Mouse (Mus musculus): ENCODE measurements around the gene Tnr. TPM values are rescaled to one million over a fixed set of nuclear protein-coding genes. Genes with fewer than 3 reads are reported as not detected.

The Tnr gene
- total RNA-seq, 1 experiment from 2014 or later = not detected

GRCm38 (mm10) chr1:159561616-159562015 is 38.0 kb downstream of the Tnr start:
- ATAC-seq (replicated peaks; ENCODE audit: low read depth, poor library complexity, severe bottlenecking) = no peak

DNA sequence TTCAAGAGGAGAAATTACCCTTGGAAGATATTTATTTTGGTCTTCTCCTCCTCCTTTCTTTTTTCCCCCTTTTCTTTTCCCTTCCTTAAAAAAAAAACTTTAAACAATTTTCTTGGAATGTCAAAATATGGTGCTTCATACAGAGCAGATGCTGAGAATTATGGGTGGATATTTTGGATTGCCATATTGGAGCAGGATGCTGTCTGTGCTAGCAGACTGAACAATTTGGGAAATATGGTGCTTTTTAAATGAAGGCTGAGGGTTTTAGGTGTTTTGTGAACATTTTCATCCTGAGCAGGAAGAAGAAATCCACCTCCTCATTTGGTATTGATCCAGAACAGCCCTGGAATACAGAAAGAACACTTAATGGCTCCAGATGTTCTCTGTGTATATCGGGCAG is 41.6 kb downstream of the Tnr start:
- no peak for ATAC-seq (replicated peaks; ENCODE audit: low read depth, poor library complexity, severe bottlenecking)

DNA sequence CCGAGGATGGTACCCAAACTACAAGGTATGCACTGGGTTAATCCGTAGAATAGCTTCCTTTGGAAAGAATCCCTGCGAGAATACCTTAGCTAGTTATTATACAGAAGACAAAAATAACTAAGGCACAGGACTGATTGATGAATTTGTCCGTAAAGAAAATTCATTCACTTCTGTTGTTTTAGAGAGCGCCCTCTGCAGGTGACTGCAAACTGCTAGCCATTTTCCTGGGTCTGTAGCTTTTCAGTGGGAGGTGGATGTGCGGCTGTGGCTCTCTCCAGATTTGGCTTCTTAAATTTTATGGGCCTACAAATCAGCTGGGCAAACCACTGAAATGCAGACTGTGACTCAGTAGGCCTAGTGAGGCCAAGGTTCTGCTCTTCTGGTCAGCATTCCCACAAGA is 42.5 kb downstream of the Tnr start:
- no peak for ATAC-seq (replicated peaks; ENCODE audit: low read depth, poor library complexity, severe bottlenecking)

GRCm38 (mm10) chr1:159567171-159567570 is 43.6 kb downstream of the Tnr start:
- ATAC-seq (replicated peaks; ENCODE audit: low read depth, poor library complexity, severe bottlenecking) = no peak

- no peak for ATAC-seq (replicated peaks; ENCODE audit: low read depth, poor library complexity, severe bottlenecking)
Observed at GRCm38 (mm10) chr1:159570270-159570669, 46.7 kb downstream of the Tnr start.

DNA sequence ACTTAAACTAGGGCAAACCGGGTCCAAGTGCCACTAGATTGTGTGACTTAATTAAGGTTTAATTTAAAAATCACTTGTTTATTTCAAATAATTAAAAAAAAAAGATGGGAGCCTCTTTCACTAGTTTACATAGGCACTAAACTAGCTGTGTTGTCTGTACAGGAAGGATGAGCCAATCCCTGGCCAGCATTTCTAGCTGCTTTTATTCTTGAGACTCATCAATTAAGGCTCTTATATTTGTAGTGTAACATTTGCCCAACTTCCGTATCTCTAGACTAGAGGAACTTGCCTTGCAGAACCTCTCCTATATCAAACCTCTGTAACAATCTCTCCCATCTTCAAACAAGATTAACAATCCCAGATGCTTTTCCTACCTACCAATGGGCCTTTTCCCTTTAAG is 47.3 kb downstream of the Tnr start:
- no peak for ATAC-seq (replicated peaks; ENCODE audit: low read depth, poor library complexity, severe bottlenecking)

- ATAC-seq (replicated peaks; ENCODE audit: low read depth, poor library complexity, severe bottlenecking) = no peak
Observed at GRCm38 (mm10) chr1:159571951-159572350, 48.4 kb downstream of the Tnr start.

GRCm38 (mm10) chr1:159573116-159573515 is 49.5 kb downstream of the Tnr start:
- no peak for ATAC-seq (replicated peaks; ENCODE audit: low read depth, poor library complexity, severe bottlenecking)

GRCm38 (mm10) chr1:159574661-159575060 is 51.1 kb downstream of the Tnr start:
- ATAC-seq (replicated peaks; ENCODE audit: low read depth, poor library complexity, severe bottlenecking) = no peak

- no peak for ATAC-seq (replicated peaks; ENCODE audit: low read depth, poor library complexity, severe bottlenecking)
Observed at GRCm38 (mm10) chr1:159576246-159576645, 52.7 kb downstream of the Tnr start.

- no peak for ATAC-seq (replicated peaks; ENCODE audit: low read depth, poor library complexity, severe bottlenecking)
Observed at GRCm38 (mm10) chr1:159578391-159578790, 54.8 kb downstream of the Tnr start.

- no peak for ATAC-seq (replicated peaks; ENCODE audit: low read depth, poor library complexity, severe bottlenecking)
Observed at GRCm38 (mm10) chr1:159580335-159580921, 56.9 kb downstream of the Tnr start.

- ATAC-seq (replicated peaks; ENCODE audit: low read depth, poor library complexity, severe bottlenecking) = no peak
Observed at GRCm38 (mm10) chr1:159583877-159584276, 60.3 kb downstream of the Tnr start.

DNA sequence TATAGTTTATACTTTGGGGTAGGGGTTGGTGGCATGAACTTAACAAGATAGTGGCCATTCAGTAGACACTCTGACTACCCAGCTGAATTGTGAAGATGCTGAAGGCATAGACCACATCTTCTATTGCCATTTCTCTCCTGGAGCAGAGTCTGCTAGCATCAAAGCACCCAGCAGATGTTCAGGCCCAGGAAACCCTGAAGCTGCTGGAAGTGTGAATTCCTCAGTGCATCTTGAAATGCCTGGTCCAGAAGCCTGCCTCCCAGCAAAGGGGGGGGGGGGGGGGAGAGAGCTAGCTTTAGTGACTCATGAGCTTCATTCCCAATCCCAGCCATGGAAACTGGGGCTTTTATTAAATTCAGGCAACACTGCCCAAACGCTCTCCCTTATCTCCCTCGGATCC is 65.2 kb downstream of the Tnr start:
- no peak for ATAC-seq (replicated peaks; ENCODE audit: low read depth, poor library complexity, severe bottlenecking)

DNA sequence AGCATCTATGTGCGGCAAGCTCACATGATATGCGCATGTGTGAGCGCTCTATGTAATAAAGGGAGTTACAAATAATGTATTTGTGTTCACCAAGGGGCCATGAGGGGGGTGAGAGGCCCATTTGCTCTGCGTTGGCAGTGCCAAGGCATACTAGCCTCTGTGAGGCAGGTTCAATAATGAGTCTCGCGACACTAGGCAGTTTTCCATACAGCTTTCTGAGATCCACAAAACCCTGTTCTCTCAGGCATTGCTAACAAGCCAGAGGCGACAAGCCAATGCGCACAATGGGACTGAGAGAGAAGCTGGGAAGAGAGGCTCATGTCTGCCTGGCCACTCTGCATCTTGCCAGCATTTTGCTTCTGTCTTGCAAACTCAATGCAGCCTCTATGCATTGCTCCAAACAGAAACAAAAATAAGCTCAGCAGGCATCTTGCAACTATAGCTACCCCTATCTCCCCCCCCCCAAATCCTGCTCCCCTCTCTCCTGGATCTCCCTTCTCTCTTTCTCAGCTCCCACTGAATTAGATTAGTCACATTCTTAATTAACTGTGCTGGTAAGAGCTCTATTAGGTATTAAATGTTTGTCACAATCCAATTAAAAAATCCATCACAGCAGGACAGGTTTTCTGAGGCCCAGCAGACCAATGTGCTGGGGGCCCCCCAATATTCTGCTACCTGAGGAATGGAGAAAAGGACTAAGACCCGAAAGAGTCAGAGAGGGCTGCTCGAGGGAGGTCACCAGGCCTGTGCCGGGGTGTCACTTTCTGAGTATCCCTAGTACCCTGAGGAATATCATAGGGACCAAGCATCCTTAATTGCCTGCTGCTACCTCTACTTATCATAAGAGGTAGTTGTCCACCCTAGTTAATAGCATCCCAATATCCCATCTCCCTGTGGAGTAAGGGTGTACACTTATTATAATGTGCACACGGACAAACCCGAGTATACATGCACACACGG is 70.8 kb downstream of the Tnr start:
- ATAC-seq (replicated peaks; ENCODE audit: low read depth, poor library complexity, severe bottlenecking) = no peak

DNA sequence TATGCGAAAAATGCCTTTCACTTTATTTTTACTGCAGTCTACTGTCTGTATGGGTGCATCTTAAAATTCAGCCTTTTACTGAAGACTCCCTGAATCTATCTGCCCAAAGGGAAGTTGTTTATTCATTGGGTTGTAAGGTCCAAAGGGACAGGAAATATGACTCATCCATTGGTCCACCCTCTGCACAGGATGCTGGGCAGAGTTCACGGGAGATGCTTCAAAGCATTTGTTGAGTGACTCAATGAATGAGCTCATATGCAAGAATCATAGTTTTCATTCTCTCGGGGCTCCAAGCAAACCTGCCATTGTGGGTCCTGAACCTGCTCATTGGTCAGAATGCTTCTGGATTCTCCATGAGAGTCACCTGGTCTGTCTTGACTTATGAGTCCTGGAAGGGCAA is 72.2 kb downstream of the Tnr start:
- no peak for ATAC-seq (replicated peaks; ENCODE audit: low read depth, poor library complexity, severe bottlenecking)

GRCm38 (mm10) chr1:159596640-159597039 is 73.1 kb downstream of the Tnr start:
- ATAC-seq (replicated peaks; ENCODE audit: low read depth, poor library complexity, severe bottlenecking) = 0 out of 2 replicates have a peak, but pooled peaks have one; percentile 11

GRCm38 (mm10) chr1:159613561-159613960 is 90.0 kb downstream of the Tnr start:
- no peak for ATAC-seq (replicated peaks; ENCODE audit: low read depth, poor library complexity, severe bottlenecking)

DNA sequence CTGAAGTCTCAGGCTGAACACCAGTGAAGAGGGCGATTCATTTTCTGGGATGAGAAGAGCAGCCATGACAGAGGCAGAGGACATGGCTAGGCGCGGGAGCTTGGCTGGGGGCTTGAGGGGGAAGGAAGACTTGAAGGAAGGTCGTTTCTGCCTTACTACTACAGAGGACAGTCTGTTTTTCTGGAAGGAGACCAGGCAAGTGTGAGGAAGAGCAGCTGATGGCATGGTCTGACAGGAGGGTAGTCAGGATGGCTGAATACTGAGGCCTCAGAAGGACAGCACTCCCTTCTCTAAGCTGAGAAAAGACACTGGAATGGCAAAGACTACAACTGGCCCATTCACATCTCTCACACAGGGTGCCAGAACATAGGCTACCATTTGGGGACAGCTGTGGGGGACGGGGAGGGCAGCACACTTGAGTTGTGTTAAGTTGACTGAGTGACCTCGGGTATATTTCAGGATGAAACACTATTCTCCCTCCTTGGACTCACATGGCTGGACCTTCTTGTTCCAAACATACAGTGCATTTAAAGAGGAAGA is 90.6 kb downstream of the Tnr start:
- ATAC-seq (replicated peaks; ENCODE audit: low read depth, poor library complexity, severe bottlenecking) = no peak

GRCm38 (mm10) chr1:159614644-159615431 is 91.3 kb downstream of the Tnr start:
- no peak for ATAC-seq (replicated peaks; ENCODE audit: low read depth, poor library complexity, severe bottlenecking)
